Mouse (Mus musculus) intestine, embryonic 14.5 days (tissue): ENCODE results near the gene Rap1b. TPM values are rescaled to one million over a fixed set of nuclear protein-coding genes. Genes with fewer than 3 reads are reported as not detected.

Experiments
- ATAC-seq: fragments of 200-750 bp; cut with Nextera tagmentation; replicated peaks from 2 replicates; pipeline ENCODE4 v1.8.0; 2017; ENCODE audit warnings: low read depth, moderate number of reproducible peaks, moderate TSS enrichment, moderate library complexity; ENCODE audit not compliant: low FRiP score, low TSS enrichment
- DNase-seq: peaks from one replicate; pipeline ENCODE4 v3.0.0-alpha.2; 2018; ENCODE audit warnings: low spot score
- H3K27ac ChIP-seq: fragments of 300-500 bp; sonication (generic); 2 replicates; pipeline ENCODE4 v1.5.1; 2014; ENCODE audit warnings: low read depth, mild to moderate bottlenecking, control low read depth
- H3K27me3 ChIP-seq: fragments of 300-500 bp; sonication (generic); replicated peaks from 2 replicates; pipeline ENCODE4 v1.6.1; 2014; ENCODE audit warnings: low read length, control low read depth; ENCODE audit not compliant: control insufficient read depth, insufficient read depth
- H3K36me3 ChIP-seq: fragments of 300-500 bp; sonication (generic); 2 replicates; pipeline ENCODE4 v1.6.1; 2014; ENCODE audit warnings: low read length, control low read depth; ENCODE audit not compliant: control insufficient read depth, insufficient read depth
- H3K4me1 ChIP-seq: fragments of 300-500 bp; sonication (generic); replicated peaks from 2 replicates; pipeline ENCODE4 v1.6.1; 2014; ENCODE audit warnings: low read length, control low read depth, mixed read lengths; ENCODE audit not compliant: control insufficient read depth, insufficient read depth
- H3K4me2 ChIP-seq: fragments of 300-500 bp; sonication (generic); 2 replicates; pipeline ENCODE4 v1.6.1; 2014; ENCODE audit warnings: low read length
- H3K4me3 ChIP-seq: fragments of 300-500 bp; sonication (generic); 2 replicates; pipeline ENCODE4 v1.5.1; 2014; ENCODE audit warnings: low read depth, low read length, control low read depth, mixed read lengths
- H3K9ac ChIP-seq: fragments of 300-500 bp; sonication (generic); 2 replicates; pipeline ENCODE4 v1.6.1; 2014; ENCODE audit warnings: mild to moderate bottlenecking, low read length
- H3K9me3 ChIP-seq: fragments of 300-500 bp; sonication (generic); 2 replicates; pipeline ENCODE4 v1.6.1; 2016; ENCODE audit warnings: low read length, control low read depth; ENCODE audit not compliant: control insufficient read depth
- WGBS: fragments of 180-500 bp; shearing (Covaris S2); extraction: QIAGEN DNeasy Blood & Tissue Kit; methylation state at CpG from one replicate; pipeline ENCODE4 v1.1.7; 2014; 5-methylcytosine and 5-hydroxymethylcytosine counted together
- polyA plus RNA-seq: library from polyadenylated mRNA; unstranded; fragments of >200 nt; fragmentation: Nextera tagmentation; extraction: Ambion mirVana; gene quantifications from 2 replicates; pipeline ENCODE4 v1.2.1, GENCODE M21; 2014

Rap1b gene
- polyA plus RNA-seq, 1 experiment from 2014 or later: 183 TPM

DNA sequence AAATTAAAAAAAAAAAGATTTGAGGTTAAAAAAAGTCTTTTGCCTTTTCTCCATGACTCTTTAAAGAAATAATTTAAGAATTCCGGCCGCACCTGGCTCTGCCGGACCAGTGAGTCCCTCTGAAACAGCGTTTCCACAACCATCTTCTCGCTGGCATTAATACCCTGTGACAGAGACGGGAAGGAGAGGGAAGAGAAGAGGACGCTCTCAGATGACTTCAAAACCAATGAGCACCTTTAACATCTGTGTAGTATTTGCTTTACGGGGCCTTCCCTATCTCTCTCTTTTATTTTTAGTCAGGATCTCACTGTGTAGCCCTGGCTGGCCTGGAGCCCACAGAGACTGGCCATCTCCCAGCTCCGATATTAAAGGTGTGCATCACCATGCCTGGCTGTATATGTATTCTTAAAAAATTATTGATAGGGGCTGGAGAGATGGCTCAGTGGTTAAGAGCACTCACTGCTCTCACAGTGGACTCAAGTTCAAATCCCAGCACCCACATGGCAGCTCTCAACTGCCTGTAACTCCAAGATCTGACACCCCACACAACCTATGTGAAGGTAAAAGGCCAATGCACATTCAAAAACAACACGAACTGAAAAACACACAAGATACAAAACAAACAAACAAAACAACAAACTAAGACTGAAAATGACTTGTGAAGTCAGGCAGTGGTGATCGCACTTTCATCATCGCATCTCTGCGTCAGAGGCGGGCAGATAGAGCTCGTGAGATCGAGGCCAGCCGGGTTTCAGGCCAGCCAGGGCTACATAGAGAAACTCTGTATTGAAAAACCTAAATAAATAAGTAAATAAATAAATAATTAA, 68.1 kb downstream of the Rap1b start:
- DNase-seq (no peak), ATAC-seq (no peak)
- Histone ChIP-seq H3K4me2 (no peak overlapping the region), H3K4me3 (no peak overlapping the region), H3K9me3 (no peaks in the 10 kb centered on the region), H3K4me1 (no peaks in the 10 kb centered on the region), H3K27ac (no peak overlapping the region), H3K27me3 (no peaks in the 10 kb centered on the region), H3K9ac (no peak overlapping the region), H3K36me3 (peaks cover 97% of the 10 kb centered on the region)
- WGBS: 94% methylated on average over 17 of the region's 17 CpGs

GRCm38 (mm10) chr10:117777103-117777470, 68.7 kb downstream of the Rap1b start:
- DNase-seq (no peak), ATAC-seq (no peak)
- Histone ChIP-seq H3K4me3 (no peak overlapping the region), H3K36me3 (peaks cover 97% of the 10 kb centered on the region), H3K9ac (no peak overlapping the region), H3K9me3 (no peaks in the 10 kb centered on the region), H3K4me2 (no peak overlapping the region), H3K27ac (no peak overlapping the region), H3K4me1 (no peaks in the 10 kb centered on the region), H3K27me3 (no peaks in the 10 kb centered on the region)
- WGBS: 93% methylated on average over 3 of the region's 3 CpGs

DNA sequence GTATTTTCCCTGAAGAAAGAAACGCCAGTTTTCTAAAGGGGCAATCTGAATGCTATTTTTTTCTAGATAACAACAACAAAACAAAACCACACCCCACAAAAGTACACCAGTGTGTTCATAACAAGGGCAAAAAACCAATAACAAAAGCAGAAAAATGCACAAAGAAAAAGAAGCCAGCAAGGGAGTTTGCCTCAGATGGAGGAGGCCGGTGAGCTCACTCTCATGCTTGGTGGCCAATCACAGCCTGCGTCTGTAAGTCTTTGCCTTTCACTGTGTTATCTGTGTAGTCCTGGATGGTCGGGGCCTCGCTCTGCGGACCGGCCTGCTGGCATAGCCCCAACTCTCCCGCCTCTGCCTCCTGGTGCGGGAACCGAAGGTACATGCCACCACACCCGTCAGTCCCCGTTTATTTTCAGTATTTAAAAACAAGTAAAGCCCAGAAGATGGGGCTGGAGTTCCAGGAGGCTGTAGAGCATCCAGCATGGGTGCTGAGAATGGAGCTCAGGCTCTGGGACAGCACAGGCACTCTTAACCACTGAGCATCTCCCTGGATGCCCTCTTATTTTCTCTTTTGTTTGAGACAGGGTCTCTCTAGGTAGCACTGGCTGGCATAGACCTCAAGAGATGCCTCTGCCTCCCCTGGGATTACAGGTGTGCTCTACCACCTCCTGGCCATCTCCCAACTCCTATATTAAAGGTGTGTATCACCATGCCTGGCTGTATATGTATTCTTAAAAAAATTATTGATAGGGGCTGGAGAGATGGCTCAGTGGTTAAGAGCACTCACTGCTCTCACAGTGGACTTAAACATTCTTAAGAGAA, 69.3 kb downstream of the Rap1b start:
- H3K9ac ChIP-seq: no peak overlapping the region
- no peaks in the 10 kb centered on the region for H3K4me1 ChIP-seq
- peaks cover 95% of the 10 kb centered on the region for H3K36me3 ChIP-seq
- no peak overlapping the region for H3K4me2 ChIP-seq
- H3K27ac ChIP-seq: no peak overlapping the region
- no peak for ATAC-seq
- 92% methylated on average over 12 of the region's 12 CpGs for WGBS
- H3K4me3 ChIP-seq: no peak overlapping the region
- no peaks in the 10 kb centered on the region for H3K27me3 ChIP-seq
- DNase-seq: no peak
- H3K9me3 ChIP-seq: no peaks in the 10 kb centered on the region

DNA sequence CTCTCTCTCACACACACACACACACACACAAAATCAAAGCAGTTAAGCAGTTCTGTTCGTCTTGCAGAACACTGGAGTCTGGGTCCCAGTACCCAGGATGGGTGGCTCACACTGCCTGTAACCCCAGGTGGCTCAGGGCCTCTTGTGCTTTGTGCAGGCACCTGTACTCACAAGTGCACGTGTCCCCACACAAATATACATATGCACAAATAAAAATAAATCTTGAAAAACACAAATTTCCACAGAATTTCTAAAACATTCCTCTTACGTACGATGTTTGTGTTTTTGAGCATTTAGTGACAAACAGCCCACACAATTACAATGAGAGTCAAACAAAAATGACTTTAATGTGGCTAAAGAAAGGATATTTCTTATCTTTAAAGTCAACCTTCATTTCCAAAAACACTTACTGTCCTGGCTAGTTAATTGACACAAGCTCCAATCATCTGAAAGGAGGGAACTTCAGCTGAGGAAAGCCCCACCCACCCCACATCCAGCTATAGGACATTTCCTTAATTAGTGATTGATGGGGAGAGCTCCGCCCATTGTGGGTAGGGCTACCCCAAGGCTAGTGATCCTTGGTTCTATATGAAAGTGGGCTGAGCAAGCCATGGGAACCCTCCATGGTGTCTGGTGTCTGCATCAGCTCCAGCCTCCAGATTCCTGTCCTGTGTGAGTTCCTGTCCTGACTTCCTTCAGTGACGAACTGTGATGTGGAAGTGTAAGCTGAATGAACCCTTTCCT, 70.3 kb downstream of the Rap1b start:
- Histone ChIP-seq H3K9me3 (no peaks in the 10 kb centered on the region), H3K27ac (no peak overlapping the region), H3K36me3 (peaks cover 95% of the 10 kb centered on the region), H3K27me3 (no peaks in the 10 kb centered on the region), H3K4me1 (no peaks in the 10 kb centered on the region), H3K4me3 (no peak overlapping the region), H3K9ac (no peak overlapping the region), H3K4me2 (no peak overlapping the region)
- WGBS: 91% methylated on average over 6 of the region's 6 CpGs
- ATAC-seq: no peak
- DNase-seq: no peak

DNA sequence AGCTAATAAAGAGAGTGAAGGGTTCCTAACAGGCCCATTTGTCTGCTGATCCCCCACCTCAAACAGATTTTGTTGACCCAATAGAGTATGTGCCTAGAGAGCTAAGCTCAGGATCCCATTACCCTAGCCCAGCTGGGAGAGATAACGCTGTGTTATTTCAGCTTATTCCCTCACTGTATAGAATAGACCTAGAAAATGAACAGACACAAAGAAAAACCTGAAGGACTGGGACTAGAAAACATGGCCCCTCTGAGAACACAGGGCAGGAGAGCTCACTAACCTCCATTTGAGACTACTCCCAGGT, 71.1 kb downstream of the Rap1b start:
- Histone ChIP-seq H3K4me2 (no peak overlapping the region), H3K9me3 (no peaks in the 10 kb centered on the region), H3K27ac (no peak overlapping the region), H3K27me3 (no peaks in the 10 kb centered on the region), H3K4me1 (no peaks in the 10 kb centered on the region), H3K36me3 (peaks cover 95% of the 10 kb centered on the region), H3K9ac (no peak overlapping the region), H3K4me3 (no peak overlapping the region)
- 97% methylated on average over 1 of the region's 1 CpGs for WGBS
- ATAC-seq (no peak), DNase-seq (no peak)

DNA sequence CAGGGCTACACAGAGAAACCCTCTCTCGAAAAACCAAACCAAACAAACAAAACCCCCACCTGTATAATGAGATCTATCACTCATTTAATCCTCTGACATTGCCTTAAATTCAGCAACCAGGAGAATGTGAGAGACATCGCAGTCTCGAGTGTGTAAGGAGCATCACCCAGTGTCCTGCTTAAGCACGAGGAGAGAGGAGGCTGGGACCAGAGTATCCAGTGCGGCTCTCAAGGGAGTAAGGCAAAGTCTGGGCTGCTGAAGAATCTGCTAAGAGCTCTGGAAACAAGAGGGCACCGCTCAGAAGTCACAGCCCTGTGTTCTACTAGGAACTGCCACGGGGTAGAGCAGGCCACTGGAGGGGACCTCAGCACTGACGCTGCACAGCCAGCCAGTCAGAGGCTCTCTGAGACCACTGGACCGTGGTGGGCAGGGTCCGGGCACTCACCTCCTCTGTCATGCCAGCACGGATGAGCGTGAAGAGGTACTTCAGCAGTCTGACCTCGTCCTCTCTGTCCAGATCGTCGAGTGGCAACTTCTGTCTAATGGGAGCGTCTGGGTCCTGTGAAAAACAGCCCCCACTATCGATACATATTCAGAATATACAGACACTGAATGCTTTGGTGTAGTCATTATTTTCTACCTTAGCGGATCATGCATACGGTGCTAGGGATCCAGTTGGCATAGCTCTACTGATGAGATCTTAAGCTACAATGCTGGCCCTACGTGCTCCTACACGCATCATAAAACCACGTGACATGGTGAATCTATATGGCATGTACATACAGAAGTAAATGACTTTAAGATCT, 71.6 kb downstream of the Rap1b start:
- peaks cover 94% of the 10 kb centered on the region for H3K36me3 ChIP-seq
- 95% methylated on average over 22 of the region's 22 CpGs for WGBS
- no peak overlapping the region for H3K9ac ChIP-seq
- no peak overlapping the region for H3K4me2 ChIP-seq
- no peaks in the 10 kb centered on the region for H3K4me1 ChIP-seq
- ATAC-seq (no peak), DNase-seq (no peak)
- no peak overlapping the region for H3K27ac ChIP-seq
- H3K9me3 ChIP-seq: no peaks in the 10 kb centered on the region
- no peak overlapping the region for H3K4me3 ChIP-seq
- no peaks in the 10 kb centered on the region for H3K27me3 ChIP-seq

DNA sequence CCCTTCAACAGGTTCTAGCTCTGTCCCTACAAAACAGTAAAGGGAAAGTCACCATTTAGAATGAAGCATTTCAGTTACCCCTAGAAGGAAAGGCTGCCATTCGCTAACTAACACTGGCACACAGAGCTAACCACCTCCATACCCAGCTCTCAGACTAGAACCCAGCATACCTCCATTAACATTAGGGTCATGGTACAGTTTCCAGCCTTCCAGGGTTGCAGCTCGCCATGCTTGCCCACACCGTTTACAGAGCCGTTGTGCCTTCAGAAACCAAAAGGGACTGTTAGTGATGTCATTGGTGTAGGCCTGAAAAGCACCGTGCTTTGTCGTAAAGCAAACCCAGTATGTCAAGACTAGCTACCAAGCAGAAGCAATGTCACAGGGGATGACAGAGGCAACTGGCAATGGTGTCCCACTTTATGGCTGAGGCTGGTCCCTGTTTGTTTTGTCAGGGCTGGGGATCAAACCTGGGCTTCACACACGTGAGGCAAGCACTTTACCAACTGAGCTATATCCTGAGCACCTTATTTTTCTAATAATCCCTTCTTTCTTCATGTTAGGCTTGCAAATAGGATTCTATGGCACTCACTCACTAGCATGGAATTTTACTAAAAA, 72.6 kb downstream of the Rap1b start:
- Histone ChIP-seq H3K4me1 (no peaks in the 10 kb centered on the region), H3K9me3 (no peaks in the 10 kb centered on the region), H3K4me3 (no peak overlapping the region), H3K4me2 (no peak overlapping the region), H3K27me3 (no peaks in the 10 kb centered on the region), H3K9ac (no peak overlapping the region), H3K36me3 (peaks cover 88% of the 10 kb centered on the region), H3K27ac (no peak overlapping the region)
- DNase-seq: no peak
- ATAC-seq: no peak
- 89% methylated on average over 7 of the region's 7 CpGs for WGBS
